Mouse (Mus musculus) urinary bladder, postnatal 4 days (tissue): Measurements from ENCODE around the gene Gm13695.
"Not testable (repeated sequence)": the region's sequence is repeated elsewhere in the genome, so short reads cannot be mapped to it uniquely, and the experiment has no call there.

Source experiments
- DNase-seq, 2 experiments: peaks; one replicate each; pipeline ENCODE4 v3.0.0; 2021 to 2022; ENCODE audit warnings: low spot score in 2 of 2

Gm13695 gene

GRCm38 (mm10) chr2:83967013-83967412, at the start of gene Gm13695:
TSS of gene Gm13695 (plus strand) at chr2:83967313.
- not testable (repeated sequence) for DNase-seq

- DNase-seq, result no peak
These were observed 37.5 kb upstream of the Gm13695 start for GRCm38 (mm10) chr2:83929478-83930088.

GRCm38 (mm10) chr2:83940931-83941361, 26.2 kb upstream of the Gm13695 start, which contains the start of gene Zswim2:
TSS of gene Zswim2 (minus strand) at chr2:83941228.
- DNase-seq, result no peak

- no peak for DNase-seq
These were observed 25.7 kb upstream of the Gm13695 start for GRCm38 (mm10) chr2:83941378-83941777.

GRCm38 (mm10) chr2:83941792-83942191, 25.3 kb upstream of the Gm13695 start:
- DNase-seq, result no peak

- DNase-seq, result not testable (repeated sequence)
These were observed 11.7 kb upstream of the Gm13695 start, which contains the start of gene Gm13698 for GRCm38 (mm10) chr2:83955393-83955792. TSS of gene Gm13698 (plus strand) at chr2:83955693.

- not testable (repeated sequence) for DNase-seq
These were observed 5.9 kb upstream of the Gm13695 start, which contains the start of gene Gm13693 for GRCm38 (mm10) chr2:83961203-83961602. TSS of gene Gm13693 (plus strand) at chr2:83961503.

GRCm38 (mm10) chr2:83972823-83973222, 5.7 kb downstream of the Gm13695 start, which contains the start of gene Gm13696:
TSS of gene Gm13696 (plus strand) at chr2:83973123.
- not testable (repeated sequence) for DNase-seq

- DNase-seq, result not testable (repeated sequence)
These were observed 11.5 kb downstream of the Gm13695 start, which contains the start of gene Gm13694 for GRCm38 (mm10) chr2:83978633-83979032. TSS of gene Gm13694 (plus strand) at chr2:83978933.

GRCm38 (mm10) chr2:83984443-83984842, 17.3 kb downstream of the Gm13695 start, which contains the start of gene Gm13697:
TSS of gene Gm13697 (plus strand) at chr2:83984743.
- DNase-seq, result not testable (repeated sequence)

- not testable (repeated sequence) for DNase-seq
These were observed 23.1 kb downstream of the Gm13695 start, which contains the start of gene Gm13691 for GRCm38 (mm10) chr2:83990253-83990652. TSS of gene Gm13691 (plus strand) at chr2:83990553.

GRCm38 (mm10) chr2:83993639-83994255, 26.6 kb downstream of the Gm13695 start:
- not testable (repeated sequence) for DNase-seq

GRCm38 (mm10) chr2:83994526-83994925, 27.4 kb downstream of the Gm13695 start:
- not testable (repeated sequence) for DNase-seq

GRCm38 (mm10) chr2:84008913-84009312, 41.8 kb downstream of the Gm13695 start:
- DNase-seq, result no peak

- DNase-seq, result no peak
These were observed 42.7 kb downstream of the Gm13695 start for GRCm38 (mm10) chr2:84009818-84010217.

- DNase-seq, result no peak
These were observed 47.5 kb downstream of the Gm13695 start for GRCm38 (mm10) chr2:84014572-84014971.

- not testable (repeated sequence) for DNase-seq
These were observed 49.2 kb downstream of the Gm13695 start for GRCm38 (mm10) chr2:84016291-84016690.

GRCm38 (mm10) chr2:84018330-84018729, 51.2 kb downstream of the Gm13695 start:
- DNase-seq, result no peak
